Mouse (Mus musculus) forebrain, postnatal 0 days (tissue): ENCODE results near the gene Pxn. TPM values are rescaled to one million over a fixed set of nuclear protein-coding genes. Genes with fewer than 3 reads are reported as not detected.
"Not testable (repeated sequence)": the region's sequence is repeated elsewhere in the genome, so short reads cannot be mapped to it uniquely, and the experiment has no call there.

Experiments used
- ATAC-seq: fragments of 200-750 bp; cut with Nextera tagmentation; 2 replicates; pipeline ENCODE4 v1.8.0; 2017; ENCODE audit warnings: mild to moderate bottlenecking, moderate library complexity
- DNase-seq: peaks from one replicate; pipeline ENCODE4 v3.0.0-alpha.2; 2015
- H3K27ac ChIP-seq: fragments of 300-500 bp; sonication (generic); 2 replicates; pipeline ENCODE4 v1.5.1; 2014; ENCODE audit warnings: low read depth, mild to moderate bottlenecking, antibody characterized with exemption, low read length, moderate library complexity, mixed read lengths
- H3K27me3 ChIP-seq: fragments of 300-500 bp; sonication (generic); 2 replicates; pipeline ENCODE4 v1.6.1; 2014; ENCODE audit warnings: mild to moderate bottlenecking, low read length, mixed read lengths; ENCODE audit not compliant: insufficient read depth
- H3K36me3 ChIP-seq: fragments of 300-500 bp; sonication (generic); 2 replicates; pipeline ENCODE4 v1.6.1; 2014; ENCODE audit warnings: mild to moderate bottlenecking, moderate library complexity; ENCODE audit not compliant: insufficient read depth
- H3K4me1 ChIP-seq: fragments of 300-500 bp; sonication (generic); 2 replicates; pipeline ENCODE4 v1.6.1; 2014; ENCODE audit warnings: antibody characterized with exemption; ENCODE audit not compliant: insufficient read depth
- H3K4me2 ChIP-seq: fragments of 300-500 bp; sonication (generic); 2 replicates; pipeline ENCODE4 v1.6.1; 2014; ENCODE audit warnings: low read depth, mild to moderate bottlenecking, moderate library complexity
- H3K4me3 ChIP-seq: fragments of 300-500 bp; sonication (generic); 2 replicates; pipeline ENCODE4 v1.5.1; 2014; ENCODE audit warnings: low read depth, low read length, mixed read lengths
- H3K9ac ChIP-seq: fragments of 300-500 bp; sonication (generic); 2 replicates; pipeline ENCODE4 v1.6.1; 2014; ENCODE audit warnings: mild to moderate bottlenecking
- H3K9me3 ChIP-seq: fragments of 300-500 bp; sonication (generic); 2 replicates; pipeline ENCODE4 v1.6.1; 2016; ENCODE audit warnings: low read length
- CTCF ChIP-seq: sonication (generic); IDR thresholded peaks from 2 replicates; pipeline ENCODE4 v1.5.1; 2016; ENCODE audit warnings: antibody characterized with exemption, control low read depth, low read depth
- WGBS: fragments of 180-500 bp; shearing (Covaris S2); extraction: QIAGEN DNeasy Blood & Tissue Kit; methylation state at CpG from one replicate; pipeline ENCODE4 v1.1.7; 2014; 5-methylcytosine and 5-hydroxymethylcytosine counted together
- polyA plus RNA-seq: library from polyadenylated mRNA; unstranded; fragments of >200 nt; fragmentation: Nextera tagmentation; extraction: Ambion mirVana; gene quantifications from 2 replicates; pipeline ENCODE4 v1.2.1, GENCODE M21; 2015
- total RNA-seq: library from RNA; depleted of rRNA; stranded (reverse); fragments of >200 nt; gene quantifications from 2 replicates; pipeline ENCODE4 v1.2.3, GENCODE M21; 2014

Gene Pxn
- total and polyA plus RNA-seq, 2 experiments from 2014 or later, result 14.8 to 29.8 TPM

DNA sequence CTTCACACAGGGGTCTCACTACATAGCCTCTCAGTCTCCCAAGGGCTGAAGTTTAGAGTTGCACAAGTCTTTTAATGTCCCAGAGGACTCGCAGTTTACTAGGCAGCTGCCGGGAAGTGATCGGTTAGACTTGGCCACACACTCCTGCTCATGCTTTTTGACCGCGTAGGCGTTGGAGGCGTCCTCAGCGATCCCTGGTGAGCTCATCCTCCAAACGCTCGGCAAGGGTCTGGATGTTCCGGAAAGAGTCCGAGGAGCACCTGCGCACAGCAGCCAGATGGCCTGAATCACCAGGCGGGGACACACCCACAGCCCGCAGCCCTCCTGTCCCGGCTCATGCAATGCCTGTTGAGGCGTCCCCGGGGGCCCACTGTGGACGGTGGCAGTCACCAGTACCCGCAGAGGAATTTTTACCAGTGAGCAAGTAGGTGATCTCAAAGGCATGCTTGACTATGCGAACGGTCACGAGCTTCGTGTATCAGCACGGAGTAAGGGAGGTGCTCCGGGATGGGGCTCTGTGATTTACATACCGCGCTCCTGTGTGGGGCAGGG, 14.6 kb upstream of the Pxn start:
- DNase-seq (no peak), ATAC-seq (no peak)
- peak overlapping the region; percentile 23; the same call in 1 of the 2 replicates for H3K9ac ChIP-seq
- peaks cover 6% of the 10 kb centered on the region; the same call in 1 of the 2 replicates for H3K4me1 ChIP-seq
- H3K4me2 ChIP-seq, result peak overlapping the region; percentile 45
- no peak overlapping the region for H3K4me3 ChIP-seq
- 5% methylated on average over 28 of the region's 28 CpGs for WGBS
- no peaks in the 10 kb centered on the region for H3K27me3 ChIP-seq
- TF ChIP-seq CTCF, result no peak
- no peaks in the 10 kb centered on the region for H3K36me3 ChIP-seq
- H3K9me3 ChIP-seq, result no peaks in the 10 kb centered on the region
- no peak overlapping the region for H3K27ac ChIP-seq

DNA sequence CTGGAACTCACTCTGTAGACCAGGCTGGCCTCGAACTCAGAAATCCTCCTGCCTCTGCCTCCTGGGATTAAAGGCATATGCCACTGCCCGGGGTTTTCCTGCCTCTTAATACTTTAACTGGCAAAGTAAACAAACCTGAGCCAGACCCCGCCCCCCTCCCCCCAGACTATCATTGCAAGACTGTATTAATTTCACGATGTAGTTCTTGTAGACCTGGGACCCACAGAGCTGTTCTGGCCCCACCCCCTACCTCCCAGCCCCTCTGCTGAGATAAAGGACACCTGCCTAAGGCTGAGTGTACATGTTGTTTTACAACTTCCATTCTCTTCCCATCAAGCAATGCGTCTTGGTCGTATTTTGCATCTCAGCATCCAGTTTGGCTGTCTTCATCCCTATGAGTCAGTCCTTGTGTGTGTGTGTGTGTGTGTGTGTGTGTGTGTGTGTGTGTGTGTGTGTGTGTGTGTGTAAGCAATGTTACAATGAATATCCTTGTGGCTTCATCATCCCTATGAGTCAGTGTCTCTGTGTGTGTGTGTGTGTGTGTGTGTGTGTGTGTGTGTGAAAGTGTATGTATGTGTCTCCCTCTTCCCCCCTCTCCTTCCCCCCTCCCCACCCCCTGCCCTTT, 13.7 kb upstream of the Pxn start:
- Histone ChIP-seq H3K9me3 (no peaks in the 10 kb centered on the region), H3K36me3 (no peaks in the 10 kb centered on the region), H3K4me1 (peaks cover 6% of the 10 kb centered on the region; the same call in 1 of the 2 replicates), H3K4me3 (no peak overlapping the region), H3K9ac (no peak overlapping the region), H3K27me3 (no peaks in the 10 kb centered on the region), H3K4me2 (no peak overlapping the region), H3K27ac (no peak overlapping the region)
- TF ChIP-seq CTCF, result no peak
- no peak for ATAC-seq
- DNase-seq, result no peak
- WGBS, result 75% methylated on average over 6 of the region's 6 CpGs

DNA sequence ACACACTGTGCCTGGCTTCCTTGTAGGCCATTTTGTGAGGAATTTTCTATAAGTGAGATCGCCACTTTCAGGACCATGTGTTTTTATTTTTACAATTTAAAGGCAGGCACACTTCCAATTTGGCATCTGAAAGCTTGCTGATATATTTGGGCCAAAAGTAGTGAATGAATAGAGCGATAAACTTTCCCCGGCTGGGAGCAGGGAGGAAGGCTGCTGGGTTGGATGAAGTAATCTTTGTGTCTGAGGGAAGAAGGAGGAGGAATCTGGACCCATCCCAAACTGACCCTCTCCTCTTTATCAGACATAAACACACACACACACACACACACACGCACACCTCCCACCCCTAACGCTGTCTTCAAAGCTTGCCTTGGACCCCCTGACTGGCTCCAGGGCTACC, 13.0 kb upstream of the Pxn start:
- H3K4me3 ChIP-seq, result no peak overlapping the region
- no peak overlapping the region for H3K9ac ChIP-seq
- H3K4me2 ChIP-seq, result no peak overlapping the region
- H3K27me3 ChIP-seq, result no peaks in the 10 kb centered on the region
- WGBS, result 29% methylated on average over 5 of the region's 5 CpGs
- no peak overlapping the region for H3K27ac ChIP-seq
- H3K4me1 ChIP-seq, result peaks cover 6% of the 10 kb centered on the region; the same call in 1 of the 2 replicates
- DNase-seq (no peak), ATAC-seq (no peak)
- no peaks in the 10 kb centered on the region for H3K36me3 ChIP-seq
- no peak for TF ChIP-seq CTCF
- no peaks in the 10 kb centered on the region for H3K9me3 ChIP-seq

DNA sequence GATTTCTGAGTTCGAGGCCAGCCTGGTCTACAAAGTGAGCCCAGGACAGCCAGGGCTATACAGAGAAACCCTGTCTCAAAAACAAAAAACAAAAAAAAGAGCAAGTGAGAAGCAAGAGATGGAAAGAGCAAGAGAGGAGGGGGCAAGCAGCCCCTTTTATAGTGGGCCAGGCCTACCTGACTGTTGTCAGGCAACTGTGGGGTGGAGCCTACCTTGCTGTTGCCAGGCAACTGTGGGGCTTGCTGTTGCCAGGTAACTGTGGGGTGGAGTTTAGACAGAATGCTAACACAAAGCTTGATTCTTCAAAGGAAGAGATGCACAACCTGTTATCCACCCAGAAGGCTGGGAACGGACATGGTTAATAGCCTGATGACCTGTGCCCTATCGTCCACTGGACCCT, 10.9 kb upstream of the Pxn start:
- peak; percentile 75; the same call in 1 of the 2 replicates for ATAC-seq
- not testable (repeated sequence) for H3K9ac ChIP-seq, H3K36me3 ChIP-seq, H3K9me3 ChIP-seq, H3K4me2 ChIP-seq, DNase-seq, H3K27me3 ChIP-seq, H3K27ac ChIP-seq, H3K4me1 ChIP-seq, H3K4me3 ChIP-seq
- 72% methylated on average over 3 of the region's 3 CpGs for WGBS

DNA sequence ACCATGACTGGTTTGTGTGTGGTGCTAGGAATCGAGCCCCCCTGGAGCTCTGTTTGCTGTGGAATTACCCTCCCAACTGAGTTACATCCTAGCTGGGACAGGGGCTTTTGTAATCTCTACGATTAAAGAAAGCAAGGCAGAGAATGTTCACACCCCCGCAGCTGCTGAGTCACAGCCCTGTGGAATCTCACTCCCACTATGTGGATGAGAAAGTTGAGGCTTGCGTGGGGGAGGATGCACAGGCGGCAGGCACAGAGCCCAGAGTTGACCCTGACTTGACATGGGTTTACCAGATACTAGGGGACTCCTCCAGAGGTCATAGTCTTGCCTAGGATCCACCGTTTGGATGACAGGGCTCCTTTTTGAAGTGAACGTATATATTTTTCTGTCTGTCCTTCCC, 9.4 kb upstream of the Pxn start:
- TF ChIP-seq CTCF, result no peak
- DNase-seq, result no peak
- H3K4me3 ChIP-seq, result no peak overlapping the region
- H3K4me1 ChIP-seq, result 0 out of 2 replicates have a peak, but pooled peaks cover 2% of the 10 kb centered on the region
- no peak overlapping the region for H3K4me2 ChIP-seq
- H3K36me3 ChIP-seq, result no peaks in the 10 kb centered on the region
- H3K9ac ChIP-seq, result no peak overlapping the region
- no peaks in the 10 kb centered on the region for H3K9me3 ChIP-seq
- WGBS, result 82% methylated on average over 7 of the region's 7 CpGs
- no peak overlapping the region for H3K27ac ChIP-seq
- H3K27me3 ChIP-seq, result no peaks in the 10 kb centered on the region
- no peak for ATAC-seq

DNA sequence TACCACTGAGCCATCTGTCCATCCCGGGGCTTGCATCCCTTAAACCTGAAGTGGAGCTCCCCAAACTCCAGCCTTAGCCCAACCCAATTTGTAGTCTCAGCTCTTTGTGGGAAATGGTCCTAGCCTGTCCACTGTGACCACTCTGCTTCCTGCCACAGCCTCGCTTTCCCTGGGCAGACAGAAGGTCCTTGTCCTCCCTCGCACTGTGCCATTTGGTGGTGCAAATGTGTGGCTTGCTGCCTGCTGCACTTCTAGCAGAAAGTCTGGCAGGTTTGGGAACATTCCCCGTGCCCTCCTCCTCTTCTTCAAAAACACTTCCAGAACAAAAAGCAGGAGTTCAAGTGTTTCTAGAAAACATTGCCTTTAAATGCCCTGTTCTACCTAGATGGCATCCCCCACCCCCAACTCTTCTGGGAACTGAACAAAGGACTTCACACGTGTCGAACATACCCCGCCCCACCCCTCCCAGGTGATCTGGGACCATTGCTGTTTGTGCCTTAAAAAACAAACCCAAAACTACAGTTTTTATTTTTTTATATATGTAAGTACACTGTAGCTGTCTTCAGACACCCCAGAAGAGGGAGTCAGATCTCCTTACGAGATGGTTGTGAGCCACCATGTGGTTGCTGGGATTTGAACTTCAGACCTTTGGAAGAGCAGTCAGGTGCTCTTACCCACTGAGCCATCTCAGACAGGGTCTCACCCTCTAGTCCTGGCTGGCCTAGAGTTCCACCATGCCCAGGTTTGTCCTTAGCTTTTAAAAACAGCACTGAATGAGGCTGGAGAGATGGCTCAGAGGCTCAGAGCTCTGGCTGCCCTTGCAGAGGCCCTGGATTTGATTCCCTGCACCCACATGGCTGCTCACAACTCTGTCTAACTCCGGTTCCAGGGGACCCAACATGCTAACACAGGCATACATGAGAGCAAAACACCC, 7.9 kb upstream of the Pxn start:
- no peak for ATAC-seq
- H3K9ac ChIP-seq, result no peak overlapping the region
- no peak for TF ChIP-seq CTCF
- no peaks in the 10 kb centered on the region for H3K27me3 ChIP-seq
- no peaks in the 10 kb centered on the region for H3K4me1 ChIP-seq
- no peaks in the 10 kb centered on the region for H3K9me3 ChIP-seq
- H3K4me3 ChIP-seq, result no peak overlapping the region
- no peak for DNase-seq
- H3K4me2 ChIP-seq, result no peak overlapping the region
- H3K27ac ChIP-seq, result no peak overlapping the region
- WGBS, result 52% methylated on average over 9 of the region's 9 CpGs
- no peaks in the 10 kb centered on the region for H3K36me3 ChIP-seq
